Mouse (Mus musculus) liver, embryonic 12.5 days (tissue): ENCODE data around the gene Zfp455. TPM values are rescaled to one million over a fixed set of nuclear protein-coding genes. Genes with fewer than 3 reads are reported as not detected.
"Not testable (repeated sequence)": the region's sequence is repeated elsewhere in the genome, so short reads cannot be mapped to it uniquely, and the experiment has no call there.

ENCODE experiments used
- ATAC-seq: fragments of 200-750 bp; cut with Nextera tagmentation; 2 replicates; pipeline ENCODE4 v1.8.0; 2017; ENCODE audit warnings: moderate number of reproducible peaks, mild to moderate bottlenecking, moderate library complexity
- H3K27ac ChIP-seq: fragments of 300-500 bp; sonication (generic); 2 replicates; pipeline ENCODE4 v1.5.1; 2016; ENCODE audit warnings: mild to moderate bottlenecking
- H3K27me3 ChIP-seq: fragments of 300-500 bp; sonication (generic); replicated peaks from 2 replicates; pipeline ENCODE4 v1.6.1; 2016; ENCODE audit warnings: mild to moderate bottlenecking, moderate library complexity
- H3K36me3 ChIP-seq: fragments of 300-500 bp; sonication (generic); 2 replicates; pipeline ENCODE4 v1.6.1; 2016; ENCODE audit warnings: mild to moderate bottlenecking, moderate library complexity
- H3K4me1 ChIP-seq: fragments of 300-500 bp; sonication (generic); 2 replicates; pipeline ENCODE4 v1.6.1; 2016
- H3K4me2 ChIP-seq: fragments of 300-500 bp; sonication (generic); 2 replicates; pipeline ENCODE4 v1.6.1; 2016; ENCODE audit warnings: mild to moderate bottlenecking, moderate library complexity
- H3K4me3 ChIP-seq: fragments of 300-500 bp; sonication (generic); 2 replicates; pipeline ENCODE4 v1.5.1; 2016; ENCODE audit warnings: mild to moderate bottlenecking, moderate library complexity
- H3K9ac ChIP-seq: fragments of 300-500 bp; sonication (generic); 2 replicates; pipeline ENCODE4 v1.6.1; 2016; ENCODE audit warnings: mild to moderate bottlenecking, moderate library complexity
- H3K9me3 ChIP-seq: fragments of 300-500 bp; sonication (generic); replicated peaks from 2 replicates; pipeline ENCODE4 v1.6.1; 2016; ENCODE audit warnings: mild to moderate bottlenecking, moderate library complexity
- WGBS: fragments of 180-500 bp; shearing (Covaris S2); methylation state at CpG from one replicate; pipeline ENCODE4 v1.1.7; 2016; ENCODE audit not compliant: insufficient replicate concordance; 5-methylcytosine and 5-hydroxymethylcytosine counted together
- polyA plus RNA-seq: library from polyadenylated mRNA; unstranded; fragments of >200 nt; fragmentation: Nextera tagmentation; extraction: Ambion mirVana; gene quantifications from 2 replicates; pipeline ENCODE4 v1.2.1, GENCODE M21; 2016

Zfp455 gene
- polyA plus RNA-seq: 0.35 and 0.62 TPM in 2 replicates

DNA sequence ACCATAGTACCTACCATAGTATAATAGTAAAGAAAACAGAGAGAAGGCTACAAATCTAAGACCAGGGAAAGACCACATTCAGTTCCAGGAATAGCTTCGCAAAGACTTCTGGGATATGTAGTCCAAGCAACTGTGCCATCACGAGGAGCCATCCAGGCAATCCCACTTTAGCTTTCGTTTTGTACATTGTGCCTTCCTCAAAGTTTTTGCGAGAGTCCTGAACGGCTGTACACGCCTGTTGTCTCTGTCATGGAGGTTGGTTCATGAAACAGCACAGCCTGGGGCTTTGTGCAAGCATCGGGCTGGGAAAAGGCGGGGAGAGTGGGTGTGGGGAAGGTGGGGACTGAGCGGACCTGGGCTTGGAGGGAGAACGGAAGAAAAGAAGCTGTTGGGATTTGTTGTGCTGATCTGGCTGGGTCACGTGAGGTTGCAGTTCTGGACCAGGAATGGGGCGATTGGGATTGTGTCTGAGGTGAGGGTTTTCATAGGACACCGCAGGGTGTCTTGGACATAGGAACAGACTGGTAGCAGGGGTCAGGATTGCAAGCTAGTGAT is at the start of gene Zfp455:
Gene Zfp455 (plus strand): TSS at position 167 of the 555 bp plus-strand sequence.
- no peaks in the 10 kb centered on the region for H3K9me3 ChIP-seq
- H3K9ac ChIP-seq: peak within 1 kb of the TSS; percentile 67
- 5% methylated on average over 13 of the region's 13 CpGs for WGBS
- H3K4me2 ChIP-seq: peak within 1 kb of the TSS; percentile 72
- peak; percentile 81 for ATAC-seq
- H3K4me1 ChIP-seq: peaks cover 4% of the 10 kb centered on the region; the same call in 1 of the 2 replicates
- H3K36me3 ChIP-seq: no peaks in the 10 kb centered on the region
- no peaks in the 10 kb centered on the region for H3K27me3 ChIP-seq
- H3K4me3 ChIP-seq: peak within 1 kb of the TSS; percentile 72
- no peak within 1 kb of the TSS for H3K27ac ChIP-seq

DNA sequence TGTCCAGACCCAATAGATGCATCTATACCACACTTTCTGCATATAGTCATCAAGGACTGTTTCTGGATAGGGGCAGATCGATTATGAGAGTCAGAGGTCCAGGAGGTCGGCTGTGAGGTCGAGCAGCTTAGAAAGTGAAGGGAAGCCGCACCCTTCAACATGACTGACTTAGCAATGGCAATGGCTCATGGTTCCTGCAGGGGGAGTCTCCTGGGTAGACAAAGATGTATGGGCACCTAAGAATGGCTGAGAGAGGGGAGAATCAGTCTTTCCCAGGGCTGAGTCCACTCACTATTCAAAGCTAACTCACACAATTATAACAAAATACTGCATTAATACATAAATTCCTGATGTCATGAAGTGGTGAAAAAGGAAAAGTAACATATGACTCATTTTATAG is 28.2 kb upstream of the Zfp455 start:
- not testable (repeated sequence) for H3K9me3 ChIP-seq, H3K36me3 ChIP-seq, H3K27me3 ChIP-seq, ATAC-seq, H3K4me3 ChIP-seq, H3K27ac ChIP-seq, H3K4me1 ChIP-seq, H3K9ac ChIP-seq, H3K4me2 ChIP-seq
- 47% methylated on average over 4 of the region's 4 CpGs for WGBS

DNA sequence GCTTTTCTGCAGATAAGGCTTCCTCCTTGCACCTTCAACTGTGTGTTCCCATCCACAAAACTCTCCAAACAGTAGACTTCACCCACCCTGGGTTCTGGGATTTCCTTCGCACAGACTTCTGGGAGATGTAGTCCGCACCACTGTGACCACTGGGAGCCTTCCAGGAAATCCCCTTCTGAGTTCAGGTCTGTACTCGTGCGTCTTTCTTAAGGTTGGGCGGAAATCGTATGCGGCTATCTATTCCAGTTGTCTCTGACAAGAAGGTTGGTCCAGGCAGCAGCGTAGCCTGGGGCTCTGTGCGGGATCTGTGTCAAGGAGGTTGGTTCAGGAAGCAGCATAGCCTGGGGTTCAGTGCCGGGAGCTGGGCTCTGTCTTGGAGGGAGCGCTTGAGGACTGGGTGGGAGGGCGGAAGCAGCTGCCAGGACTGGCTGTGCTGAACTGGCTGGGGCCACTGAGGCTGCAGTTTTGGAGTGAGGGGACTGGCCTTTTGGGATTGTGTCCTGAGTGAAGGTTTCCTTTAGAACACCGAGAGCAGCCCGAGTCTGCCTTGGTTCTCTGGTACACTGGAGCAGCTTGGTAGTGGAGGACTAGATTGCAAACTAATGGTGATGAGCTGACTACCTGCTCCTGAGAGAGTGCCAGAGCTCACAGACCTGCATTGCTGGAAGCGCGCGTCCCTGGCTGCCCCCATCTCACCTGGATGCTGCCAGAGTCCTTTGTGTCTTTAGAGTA is 21.1 kb upstream of the Zfp455 start, which contains the start of gene Rsl1:
Gene Rsl1 (plus strand): TSS at position 192 of the 732 bp plus-strand sequence.
- H3K27ac ChIP-seq: not testable (repeated sequence)
- peak; percentile 93 for ATAC-seq
- 1% methylated on average over 17 of the region's 17 CpGs for WGBS

DNA sequence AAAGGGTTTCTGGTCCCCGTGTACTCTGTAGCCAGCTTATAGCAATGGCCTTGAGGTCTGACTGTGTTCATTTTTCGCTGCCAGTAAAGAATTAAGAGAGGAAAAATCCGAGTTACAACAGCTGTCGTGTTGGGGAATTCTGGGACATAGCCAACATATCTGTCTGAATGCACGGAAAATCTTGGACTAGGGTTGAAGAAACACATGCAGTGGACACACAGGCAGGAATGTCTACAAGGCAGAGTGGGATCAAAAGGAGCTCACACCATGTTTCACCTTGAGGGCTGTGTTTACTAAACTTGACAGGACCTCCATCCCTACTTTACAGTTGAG is 20.6 kb upstream of the Zfp455 start:
- Histone ChIP-seq H3K9me3 (no peaks in the 10 kb centered on the region), H3K4me2 (peak overlapping the region; percentile 76), H3K27ac (no peak overlapping the region), H3K4me3 (peak overlapping the region; percentile 63), H3K36me3 (peaks cover 15% of the 10 kb centered on the region; the same call in 1 of the 2 replicates), H3K9ac (peak overlapping the region; percentile 68), H3K4me1 (peaks cover 6% of the 10 kb centered on the region; the same call in 1 of the 2 replicates), H3K27me3 (no peaks in the 10 kb centered on the region)
- no peak for ATAC-seq
- WGBS: 20% methylated on average over 5 of the region's 5 CpGs

More for the DNA sequence above, 21.1 kb upstream of the Zfp455 start, which contains the start of gene Rsl1:
- Histone ChIP-seq H3K36me3 (peaks cover 12% of the 10 kb centered on the region; the same call in 1 of the 2 replicates), H3K9ac (peak within 1 kb of the TSS; percentile 68), H3K4me2 (peak within 1 kb of the TSS; percentile 76), H3K4me3 (peak within 1 kb of the TSS; percentile 63)
- H3K4me1 ChIP-seq, H3K9me3 ChIP-seq, H3K27me3 ChIP-seq: not testable (repeated sequence)

DNA sequence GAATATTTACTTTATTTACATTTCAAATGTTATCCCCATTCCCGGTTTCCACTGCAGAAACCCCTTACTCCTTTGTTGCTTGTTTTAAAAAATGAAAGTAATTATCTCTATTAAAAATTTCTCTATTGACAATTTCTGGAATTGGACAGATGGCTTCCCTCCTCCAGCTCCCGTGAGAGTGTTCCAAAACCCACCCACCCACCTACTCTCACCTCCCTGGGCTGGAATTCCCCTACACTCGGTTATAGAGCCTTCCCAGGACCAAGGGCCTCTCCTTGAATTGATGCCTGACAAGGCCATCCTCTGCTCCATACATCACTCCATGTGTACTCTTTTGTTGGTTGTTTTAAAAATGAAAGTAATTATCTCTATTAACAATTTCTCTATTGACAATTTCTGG is 7.3 kb downstream of the Zfp455 start:
- H3K4me2 ChIP-seq: no peak overlapping the region
- no peak overlapping the region for H3K9ac ChIP-seq
- 69% methylated on average over 3 of the region's 3 CpGs for WGBS
- no peak for ATAC-seq
- no peak overlapping the region for H3K27ac ChIP-seq
- H3K4me1 ChIP-seq: no peaks in the 10 kb centered on the region
- no peaks in the 10 kb centered on the region for H3K36me3 ChIP-seq
- H3K9me3 ChIP-seq: no peaks in the 10 kb centered on the region
- H3K4me3 ChIP-seq: no peak overlapping the region
- H3K27me3 ChIP-seq: no peaks in the 10 kb centered on the region

DNA sequence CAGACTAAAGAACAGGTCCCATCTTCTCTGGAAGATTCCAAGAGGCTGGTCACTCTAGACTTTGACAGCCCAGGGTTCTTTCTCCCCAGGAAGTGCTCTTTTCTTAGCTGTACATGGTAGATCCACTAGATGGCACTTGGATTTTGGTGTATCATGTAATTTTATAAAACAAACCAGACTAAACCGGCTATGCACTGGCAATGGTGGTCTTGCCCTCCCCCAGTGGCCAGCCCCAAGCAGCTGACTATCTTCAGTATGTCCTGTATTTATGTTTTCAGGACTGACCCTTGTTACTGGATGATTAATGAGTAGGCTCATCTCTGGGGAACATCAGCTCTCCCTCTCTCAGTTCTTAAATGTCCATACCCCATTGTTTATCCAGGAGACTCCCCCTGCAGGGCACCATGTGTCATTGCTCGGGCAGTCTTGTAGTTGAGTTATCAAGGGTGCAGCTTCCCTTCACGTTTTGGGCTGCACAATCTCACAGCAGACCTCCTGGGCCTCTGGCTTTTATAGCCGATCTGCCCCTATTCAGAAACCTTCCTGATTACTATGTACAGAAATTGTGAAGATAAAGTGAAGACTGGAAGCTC is 19.8 kb downstream of the Zfp455 start:
- 41% methylated on average over 4 of the region's 4 CpGs for WGBS
- H3K4me2 ChIP-seq: no peak overlapping the region
- H3K27ac ChIP-seq: no peak overlapping the region
- H3K4me1 ChIP-seq: no peaks in the 10 kb centered on the region
- no peak overlapping the region for H3K9ac ChIP-seq
- H3K36me3 ChIP-seq: no peaks in the 10 kb centered on the region
- H3K4me3 ChIP-seq: no peak overlapping the region
- no peaks in the 10 kb centered on the region for H3K27me3 ChIP-seq
- no peaks in the 10 kb centered on the region for H3K9me3 ChIP-seq
- ATAC-seq: no peak

Other genes with a start within 250 kb of the Zfp455 start
- gene Zfp712, start 133.3 kb upstream of the Zfp455 start, polyA plus RNA-seq: 1.0 and 1.1 TPM in 2 replicates
- gene Zfp708, start 96.5 kb upstream of the Zfp455 start, polyA plus RNA-seq: 1.4 and 1.6 TPM in 2 replicates
- 1.3 and 2.5 TPM in 2 replicates for gene Gm28557, start 85.9 kb upstream of the Zfp455 start, polyA plus RNA-seq
- gene Rslcan18, start 78.2 kb upstream of the Zfp455 start, polyA plus RNA-seq: 0.13 and 0.29 TPM in 2 replicates
- gene Zfp759, start 72.8 kb upstream of the Zfp455 start, polyA plus RNA-seq: 0.64 and 0.81 TPM in 2 replicates
- 1.9 and 2.6 TPM in 2 replicates for gene Rsl1, start 21.3 kb upstream of the Zfp455 start, polyA plus RNA-seq
- gene Zfp458, start 84.0 kb downstream of the Zfp455 start, polyA plus RNA-seq: 0.74 and 0.92 TPM in 2 replicates
- 0.15 and 0.35 TPM in 2 replicates for gene Zfp457, start 112.0 kb downstream of the Zfp455 start, polyA plus RNA-seq
- 1.1 TPM in 2 replicates for gene Zfp595, start 138.1 kb downstream of the Zfp455 start, polyA plus RNA-seq
- 0.26 and 0.38 TPM in 2 replicates for gene Gm28044, start 166.0 kb downstream of the Zfp455 start, polyA plus RNA-seq
- 0.82 and 1.1 TPM in 2 replicates for gene Zfp953, start 166.1 kb downstream of the Zfp455 start, polyA plus RNA-seq
- 0.50 TPM in 1 of 2 replicates, not detected in the other for gene Gm28041, start 181.2 kb downstream of the Zfp455 start, polyA plus RNA-seq
- gene Zfp456, start 181.3 kb downstream of the Zfp455 start, polyA plus RNA-seq: 0.78 and 0.85 TPM in 2 replicates
- gene Zfp429, start 205.3 kb downstream of the Zfp455 start, polyA plus RNA-seq: 1.6 and 3.1 TPM in 2 replicates
- gene Zfp459, start 226.9 kb downstream of the Zfp455 start, polyA plus RNA-seq: 0.05 and 1.6 TPM in 2 replicates